Mouse (Mus musculus) spleen, embryonic (tissue): ENCODE measurements at regions not wholly inside any gene's neighbourhood (a gene's known extent, or its start where the extent isn't known, plus 50 kb on each side); places are given as distances from the start of the nearest gene placed in this dataset.

Source experiments
- CTCF ChIA-PET: fragments of 350-600 bp; sonication (Branson Sonifier 250); formaldehyde crosslinking; loops from one replicate; lab custom pipeline; 2022; lab: Charles Lee

DNA sequence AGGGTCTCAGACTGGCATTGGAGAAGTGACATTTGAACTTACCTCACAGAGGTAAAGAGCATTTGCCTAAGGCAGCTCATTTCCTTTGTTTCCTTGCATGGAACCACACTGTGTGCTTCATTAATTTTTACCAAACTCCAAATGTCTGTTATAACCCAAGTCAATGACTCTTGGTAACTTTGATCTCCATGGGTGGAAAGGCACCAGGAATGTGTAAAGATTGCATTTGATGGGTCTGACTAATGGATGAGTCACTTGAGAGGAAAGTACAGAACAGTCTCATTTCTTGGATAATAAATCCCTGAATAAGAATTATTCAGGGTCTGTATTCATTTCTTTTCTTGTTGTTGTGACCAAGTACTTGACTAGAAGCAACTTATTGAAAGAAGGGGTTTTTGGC lies 97.3 kb upstream of the Rab11fip2 start:
- CTCF ChIA-PET, result no interaction called here

DNA sequence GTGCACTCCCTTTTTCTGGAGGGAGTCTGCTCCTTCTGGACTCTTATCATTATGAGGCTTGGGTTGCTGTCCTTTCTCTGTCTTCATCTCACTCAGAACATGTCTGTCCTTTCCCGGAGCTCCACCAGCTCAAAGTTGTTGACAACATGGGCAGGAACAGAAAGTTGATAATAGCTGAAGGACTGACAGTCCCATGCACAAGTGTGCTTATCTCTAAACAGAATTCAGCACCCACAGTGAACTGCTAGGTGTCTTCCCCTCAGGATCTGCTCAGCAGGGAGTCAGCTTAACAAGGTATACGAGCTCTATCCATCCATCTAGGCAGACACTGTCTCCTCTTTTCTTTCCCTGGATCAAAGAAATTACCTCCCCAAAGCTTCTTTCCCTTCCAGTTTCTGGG lies 89.2 kb upstream of the Rab11fip2 start:
- CTCF ChIA-PET, result no interaction called here

DNA sequence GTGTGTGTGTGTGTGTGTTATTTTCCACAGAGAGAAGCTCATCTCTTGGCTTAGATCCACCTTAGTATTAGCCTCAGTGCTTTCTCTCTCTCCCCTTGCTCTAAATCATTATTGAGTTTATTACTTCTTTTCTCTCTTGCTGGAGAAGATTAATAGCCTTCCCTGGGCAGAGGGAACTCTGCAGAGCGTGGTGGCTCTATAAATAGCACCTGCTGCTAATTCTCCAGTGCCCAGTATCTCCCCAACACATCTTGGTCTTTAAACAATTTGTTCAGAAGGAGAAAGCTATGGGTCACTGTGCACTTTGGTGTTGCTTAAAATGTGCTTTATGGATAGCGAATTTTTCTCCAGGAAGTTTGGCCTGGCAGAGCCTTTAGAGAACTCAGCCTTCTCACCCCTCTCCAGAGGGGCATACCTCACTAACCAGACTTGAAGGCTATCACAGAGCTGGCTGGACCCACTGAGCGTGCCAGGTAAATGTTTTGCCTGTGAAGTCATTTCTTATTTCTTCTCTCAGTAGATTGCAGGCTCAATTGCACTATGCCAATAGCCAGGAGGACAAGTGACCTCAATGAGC lies 86.8 kb upstream of the Rab11fip2 start:
- CTCF ChIA-PET, result no interaction called here

DNA sequence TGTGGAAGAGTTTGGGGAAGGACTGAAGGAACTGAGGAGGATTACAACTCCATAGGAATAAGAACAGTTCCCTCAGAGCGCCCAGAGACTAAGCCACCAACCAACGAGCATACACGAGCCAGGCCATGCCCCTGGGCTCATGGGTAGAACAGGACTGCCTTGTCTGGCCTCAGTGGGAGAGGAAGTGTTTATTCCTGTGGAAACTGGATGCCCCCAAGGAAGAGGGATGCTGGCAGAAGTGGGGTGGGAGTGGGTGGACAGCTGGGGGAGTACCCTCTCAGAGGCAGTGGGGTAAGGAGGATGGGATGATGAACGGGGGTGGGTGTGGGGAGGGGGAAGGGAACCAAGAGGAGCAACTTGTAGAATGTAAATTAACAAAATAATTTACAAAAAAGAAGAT lies 86.3 kb upstream of the Rab11fip2 start:
- CTCF ChIA-PET, result no interaction called here

DNA sequence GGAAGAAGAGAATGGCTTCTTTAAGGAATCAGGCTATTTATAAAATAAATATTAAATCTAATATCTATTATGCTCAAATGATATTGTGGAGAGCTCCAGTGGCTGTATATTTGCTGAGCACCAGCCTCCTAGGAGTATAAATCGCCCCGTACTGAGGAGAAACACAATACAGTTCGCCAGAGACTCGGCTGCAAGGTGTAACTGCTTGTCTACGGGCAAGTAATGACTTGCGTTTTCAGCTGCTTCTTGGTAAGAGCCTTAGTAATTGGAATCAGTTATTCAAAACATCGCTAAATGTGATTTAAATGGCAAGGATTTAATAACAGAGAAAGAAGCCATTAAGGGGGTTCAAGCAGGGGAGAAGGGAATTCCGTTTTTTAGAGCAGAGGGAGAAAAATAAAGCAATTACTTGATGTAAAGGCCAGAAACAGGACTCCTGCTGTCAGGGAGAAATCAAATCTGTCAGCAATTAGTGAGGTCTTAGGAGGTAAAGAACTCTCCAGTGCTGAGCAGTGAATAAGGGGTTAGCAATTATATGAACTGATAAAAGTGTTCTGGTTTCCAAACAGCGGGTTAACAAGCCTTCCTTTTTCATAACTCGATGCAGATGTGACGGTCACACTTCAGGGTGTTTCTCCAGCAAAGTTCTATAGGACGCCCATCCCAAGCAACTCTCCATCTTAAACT lies 72.3 kb upstream of the Rab11fip2 start:
- CTCF ChIA-PET, result no interaction called here

DNA sequence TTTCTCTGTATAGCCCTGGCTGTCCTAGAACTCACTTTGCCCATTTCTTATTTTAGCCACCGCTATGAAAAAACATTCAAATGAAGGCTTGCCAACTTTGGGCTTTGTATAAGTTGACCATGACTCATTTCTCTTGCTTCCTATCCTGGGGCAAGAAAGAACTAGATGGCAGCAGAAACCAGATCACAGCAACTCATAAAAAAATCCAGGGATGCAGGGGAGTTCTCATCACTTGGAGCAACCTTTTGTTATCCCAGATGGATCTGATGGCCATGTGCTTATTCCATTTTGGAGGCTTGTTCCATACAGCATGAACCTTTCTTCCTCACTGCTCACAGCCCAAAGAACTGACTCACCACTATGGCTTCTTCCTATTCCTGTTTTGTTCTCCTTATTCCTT lies 52.1 kb upstream of the Rab11fip2 start:
- CTCF ChIA-PET, result no interaction called here
